Mouse (Mus musculus) kidney, postnatal 10 days (tissue): ENCODE measurements around the gene Olfr1311.
"Not testable (repeated sequence)": the region's sequence is repeated elsewhere in the genome, so short reads cannot be mapped to it uniquely, and the experiment has no call there.

Experiments used
- DNase-seq: peaks from one replicate; pipeline ENCODE4 v3.0.0; 2021; ENCODE audit warnings: mixed read lengths

Olfr1311 gene

GRCm38 (mm10) chr2:112024312-112024711 is at the start of gene Olfr1311:
TSS of gene Olfr1311 (minus strand) at chr2:112024412.
- DNase-seq, result no peak

- no peak for DNase-seq
Observed at GRCm38 (mm10) chr2:112050138-112050537, 25.9 kb upstream of the Olfr1311 start, which contains the start of gene Olfr1312. TSS of gene Olfr1312 (minus strand) at chr2:112050238.

GRCm38 (mm10) chr2:112026971-112027370 is 2.8 kb upstream of the Olfr1311 start:
- not testable (repeated sequence) for DNase-seq

- DNase-seq, result no peak
Observed at GRCm38 (mm10) chr2:112014900-112015299, 9.3 kb downstream of the Olfr1311 start.

GRCm38 (mm10) chr2:112012608-112013007 is 11.6 kb downstream of the Olfr1311 start, which contains the start of gene Olfr1310:
TSS of gene Olfr1310 (minus strand) at chr2:112012708.
- DNase-seq, result no peak

GRCm38 (mm10) chr2:111990181-111990580 is 34.0 kb downstream of the Olfr1311 start, which contains the start of gene Olfr1309:
TSS of gene Olfr1309 (minus strand) at chr2:111990281.
- no peak for DNase-seq
